Mouse (Mus musculus) spleen, postnatal 36 days (tissue): ENCODE measurements around the gene Gm20431.
A peak's percentile ranks its signal among the peaks of the same experiment; 100 is the strongest.

ENCODE experiments used
- DNase-seq, 2 experiments: peaks; one replicate each; pipeline ENCODE4 v3.0.0; 2022; ENCODE audit warnings: low spot score in 2 of 2, mixed read lengths in 1 of 2

Gene Gm20431

GRCm38 (mm10) chr2:167689501-167690218, 28.4 kb upstream of the Gm20431 start, which contains the start of gene Tmem189:
TSS of gene Tmem189 (minus strand) at chr2:167689822.
- DNase-seq, result peak; percentile 50 to 58

DNA sequence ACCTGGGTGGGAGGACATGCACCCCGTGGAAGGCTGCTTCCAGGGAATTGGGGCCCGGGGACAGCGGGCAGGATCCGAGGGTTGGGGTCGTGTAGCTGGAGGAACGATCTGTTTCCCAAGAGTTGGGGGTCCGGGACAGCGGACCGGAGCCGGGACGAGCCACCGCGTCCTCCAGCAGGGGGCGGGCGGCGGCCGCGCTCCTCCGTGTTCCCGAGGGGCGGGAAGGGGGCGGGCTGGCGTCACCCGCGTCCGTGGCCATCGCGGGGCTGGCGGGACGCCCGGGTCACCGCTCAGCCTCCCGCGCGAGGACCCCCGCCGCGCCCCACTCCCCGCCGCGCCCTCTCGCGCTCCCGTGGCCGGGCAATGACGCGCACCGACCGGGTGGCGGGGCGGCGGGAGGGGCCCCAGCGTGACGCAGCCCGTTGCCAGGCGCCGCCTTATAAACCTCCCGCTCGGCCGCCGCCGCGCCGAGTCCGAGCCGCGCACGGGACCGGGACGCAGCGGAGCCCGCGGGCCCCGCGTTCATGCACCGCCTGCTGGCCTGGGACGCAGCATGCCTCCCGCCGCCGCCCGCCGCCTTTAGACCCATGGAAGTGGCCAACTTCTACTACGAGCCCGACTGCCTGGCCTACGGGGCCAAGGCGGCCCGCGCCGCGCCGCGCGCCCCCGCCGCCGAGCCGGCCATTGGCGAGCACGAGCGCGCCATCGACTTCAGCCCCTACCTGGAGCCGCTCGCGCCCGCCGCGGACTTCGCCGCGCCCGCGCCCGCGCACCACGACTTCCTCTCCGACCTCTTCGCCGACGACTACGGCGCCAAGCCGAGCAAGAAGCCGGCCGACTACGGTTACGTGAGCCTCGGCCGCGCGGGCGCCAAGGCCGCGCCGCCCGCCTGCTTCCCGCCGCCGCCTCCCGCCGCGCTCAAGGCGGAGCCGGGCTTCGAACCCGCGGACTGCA, 27.5 kb upstream of the Gm20431 start, which contains the start of gene Cebpb:
TSS of gene Cebpb (plus strand) at position 418 of the 954 bp plus-strand sequence.
- DNase-seq, result peak; percentile 76 to 77

DNA sequence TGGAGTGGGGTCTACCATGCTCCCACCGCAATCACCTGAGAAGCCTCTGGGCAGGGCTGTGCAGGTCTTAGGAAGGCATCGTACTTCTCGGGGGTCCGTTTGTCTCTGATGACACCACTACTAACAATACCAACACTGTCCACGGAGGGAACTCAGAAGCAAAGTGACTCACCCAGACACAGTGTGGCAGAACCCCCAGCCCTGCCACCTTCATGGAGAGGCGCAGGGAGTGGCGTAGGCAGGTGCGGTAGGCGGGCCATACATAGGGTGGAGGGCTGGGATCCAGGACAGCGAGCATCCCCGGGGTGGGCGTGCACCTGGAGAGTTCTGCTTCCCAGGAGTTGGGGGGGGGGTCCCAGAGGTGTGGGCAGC, 26.8 kb upstream of the Gm20431 start:
- no peak for DNase-seq

- no peak for DNase-seq
Observed at GRCm38 (mm10) chr2:167687651-167688101, 26.4 kb upstream of the Gm20431 start.

- no peak for DNase-seq
Observed at GRCm38 (mm10) chr2:167687250-167687586, 25.9 kb upstream of the Gm20431 start.

GRCm38 (mm10) chr2:167686382-167687249, 25.3 kb upstream of the Gm20431 start:
- no peak for DNase-seq

DNA sequence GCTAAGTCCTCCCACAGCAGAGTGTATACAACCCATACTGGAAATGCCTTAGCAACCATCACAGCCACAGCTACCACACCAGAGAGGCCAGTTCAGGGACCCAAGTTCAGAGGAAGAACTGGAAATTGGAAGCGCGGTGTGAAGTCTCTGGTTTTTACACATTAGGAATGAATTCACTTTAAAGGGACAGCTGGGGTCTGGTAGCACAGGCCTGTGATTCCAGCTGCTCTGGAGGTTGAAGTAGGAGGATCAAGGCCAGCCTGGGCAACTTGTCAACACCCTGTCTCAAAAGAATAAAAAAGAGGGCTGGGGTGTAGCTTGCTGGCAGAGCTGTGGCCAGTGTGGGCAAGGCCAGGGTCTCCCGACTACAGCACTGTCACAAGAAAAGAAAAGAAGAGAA, 24.6 kb upstream of the Gm20431 start:
- no peak for DNase-seq

- DNase-seq, result peak; percentile 86 to 92
Observed at GRCm38 (mm10) chr2:167685137-167685536, 23.8 kb upstream of the Gm20431 start.

DNA sequence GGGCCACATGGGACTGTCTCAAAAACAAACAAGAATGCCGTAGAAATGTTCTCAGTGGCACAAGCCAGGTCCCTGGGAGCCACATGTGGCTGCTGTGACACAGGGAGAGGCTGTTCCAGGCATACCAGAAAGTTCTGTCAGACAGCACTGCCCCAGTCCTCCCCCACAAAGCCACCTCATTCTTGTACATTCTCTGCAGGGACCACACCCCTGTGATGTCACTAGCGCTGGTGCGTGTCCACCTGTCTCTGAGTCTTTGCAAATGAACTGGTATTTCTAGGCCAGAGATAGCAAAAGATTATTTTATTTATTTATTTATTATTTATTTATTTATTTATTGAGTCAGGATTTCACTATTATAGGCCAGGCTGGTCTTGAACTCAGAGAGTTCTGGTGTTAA, 22.4 kb upstream of the Gm20431 start:
- DNase-seq, result no peak

- peak; percentile 49 to 62 for DNase-seq
Observed at GRCm38 (mm10) chr2:167680657-167681056, 19.4 kb upstream of the Gm20431 start.

GRCm38 (mm10) chr2:167679902-167680430, 18.7 kb upstream of the Gm20431 start:
- peak; percentile 78 to 86 for DNase-seq

DNA sequence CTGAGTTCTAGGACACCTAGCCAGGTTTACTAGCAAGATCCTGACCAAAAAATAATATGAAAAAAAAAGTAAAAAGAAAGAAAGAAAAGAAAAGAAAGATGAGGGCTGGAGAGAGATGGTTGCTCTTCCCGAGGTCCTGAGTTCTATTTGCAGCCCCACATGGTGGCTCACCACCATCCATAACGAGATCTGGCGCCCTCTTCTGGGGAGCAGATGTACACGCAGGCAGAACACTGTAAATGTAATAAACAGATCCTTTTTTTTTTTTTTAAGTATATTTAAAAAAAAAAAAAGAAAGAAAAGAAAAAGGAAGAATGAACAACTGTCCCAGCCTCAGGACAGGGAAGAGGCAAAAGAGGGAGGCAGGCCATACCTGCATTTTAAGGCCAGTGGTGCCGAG, 17.3 kb upstream of the Gm20431 start:
- DNase-seq, result no peak

- peak in 1 of 2 experiments; percentile 49 for DNase-seq
Observed at GRCm38 (mm10) chr2:167675120-167675909, 14.0 kb upstream of the Gm20431 start.

GRCm38 (mm10) chr2:167672212-167672685, 11.0 kb upstream of the Gm20431 start:
- DNase-seq, result peak; percentile 74 to 75

DNA sequence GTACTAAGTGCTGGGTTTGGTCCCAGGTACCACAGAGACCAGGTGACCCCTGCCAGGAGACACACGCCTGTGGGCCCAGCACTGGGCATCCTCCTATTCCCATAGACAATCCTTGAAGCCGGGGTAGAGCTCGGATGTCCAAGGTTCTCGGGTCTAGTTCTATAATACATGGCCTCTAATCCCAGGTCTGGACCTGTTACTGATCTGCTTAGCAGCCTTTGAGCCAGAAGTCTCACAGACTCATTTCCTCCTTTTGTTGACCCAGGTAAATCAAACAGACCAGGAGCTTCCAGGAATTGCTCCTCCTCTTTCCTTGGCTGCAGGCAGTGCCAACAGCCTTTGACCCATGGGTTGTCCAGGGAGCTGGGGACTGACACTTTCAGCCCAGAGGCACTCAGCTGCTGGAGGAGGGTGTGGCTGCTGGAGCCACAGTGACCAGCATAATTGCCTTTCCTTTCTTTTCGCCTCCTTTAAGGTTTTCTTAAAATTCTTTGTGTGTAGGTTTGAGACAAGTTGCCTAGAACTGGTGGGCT, 9.9 kb upstream of the Gm20431 start:
- no peak for DNase-seq

- no peak for DNase-seq
Observed at GRCm38 (mm10) chr2:167669398-167669797, 8.1 kb upstream of the Gm20431 start.

GRCm38 (mm10) chr2:167668426-167668825, 7.1 kb upstream of the Gm20431 start:
- DNase-seq, result no peak

- DNase-seq, result no peak
Observed at GRCm38 (mm10) chr2:167665972-167666713, 4.8 kb upstream of the Gm20431 start.

DNA sequence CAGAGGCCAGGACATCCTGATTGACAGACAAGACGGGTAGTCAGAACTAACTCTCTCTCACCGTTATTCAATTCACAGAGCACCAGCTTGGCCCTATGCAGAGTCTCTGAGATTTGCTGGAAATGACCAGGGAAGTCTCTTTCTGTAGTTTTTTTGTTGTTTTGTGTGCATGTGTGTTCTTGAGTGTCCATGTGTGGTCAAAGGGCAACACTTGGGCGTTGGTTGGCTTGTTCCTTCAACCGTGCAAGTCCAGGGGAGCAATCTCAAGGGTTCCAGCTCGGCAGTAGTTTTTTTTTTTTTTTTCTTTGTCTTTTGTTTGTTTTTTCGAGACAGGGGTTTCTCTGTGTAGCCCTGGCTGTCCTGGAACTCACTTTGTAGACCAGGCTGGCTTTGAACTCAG, 1.4 kb upstream of the Gm20431 start:
- DNase-seq, result no peak
